Mouse (Mus musculus) ES-Bruce4 (cell line): Measurements from ENCODE around the gene Spaca1. TPM values are rescaled to one million over a fixed set of nuclear protein-coding genes. Genes with fewer than 3 reads are reported as not detected.
"Not testable (repeated sequence)": the region's sequence is repeated elsewhere in the genome, so short reads cannot be mapped to it uniquely, and the experiment has no call there.

Source experiments
- H3K27ac ChIP-seq: 2 replicates; pipeline ENCODE4 v1.5.1; 2012; ENCODE audit warnings: low read length, inconsistent platforms; ENCODE audit not compliant: insufficient read depth
- H3K27me3 ChIP-seq: 2 replicates; pipeline ENCODE4 v1.6.1; 2012; ENCODE audit warnings: mild to moderate bottlenecking, low read length, inconsistent platforms; ENCODE audit not compliant: control insufficient read depth, poor library complexity, insufficient read depth, severe bottlenecking
- H3K36me3 ChIP-seq: 2 replicates; pipeline ENCODE4 v1.6.1; 2012; ENCODE audit warnings: inconsistent platforms, mild to moderate bottlenecking, low read length, moderate library complexity; ENCODE audit not compliant: control insufficient read depth, poor library complexity, insufficient read depth, severe bottlenecking
- H3K4me1 ChIP-seq: one replicate; pipeline ENCODE4 v1.8.1; 2011; ENCODE audit warnings: low read length; ENCODE audit not compliant: control insufficient read depth, insufficient read depth
- H3K4me3 ChIP-seq: 2 replicates; pipeline ENCODE4 v1.5.1; 2011; ENCODE audit warnings: low read depth, mild to moderate bottlenecking, low read length
- H3K9ac ChIP-seq: 2 replicates; pipeline ENCODE4 v1.6.1; 2012; ENCODE audit warnings: low read depth, mild to moderate bottlenecking, inconsistent platforms; ENCODE audit not compliant: poor library complexity, severe bottlenecking
- H3K9me3 ChIP-seq: replicated peaks from 2 replicates; pipeline ENCODE4 v1.6.1; 2012; ENCODE audit warnings: mild to moderate bottlenecking, low read length, inconsistent platforms; ENCODE audit not compliant: control insufficient read depth, poor library complexity, insufficient read depth, severe bottlenecking
- CTCF ChIP-seq: IDR thresholded peaks from one replicate; pipeline ENCODE4 v1.8.1; 2011; ENCODE audit warnings: low read depth, low read length
- EP300 ChIP-seq: IDR thresholded peaks from 2 replicates; pipeline ENCODE4 v1.6.1; 2011; ENCODE audit warnings: low read depth, low read length; ENCODE audit not compliant: insufficient read depth
- POLR2A ChIP-seq: IDR thresholded peaks from one replicate; pipeline ENCODE4 v1.8.1; 2011; ENCODE audit warnings: low read length; ENCODE audit not compliant: insufficient read depth
- polyA plus RNA-seq: library from polyadenylated mRNA; stranded (reverse); fragments of >200 nt; gene quantifications from 2 replicates; pipeline ENCODE4 v1.2.4, GENCODE M21; 2011; ENCODE audit warnings: low read depth; ENCODE audit not compliant: missing spikeins, insufficient read depth, insufficient read length

The Spaca1 gene
- 0.52 TPM in 1 of 2 replicates, not detected in the other for polyA plus RNA-seq

DNA sequence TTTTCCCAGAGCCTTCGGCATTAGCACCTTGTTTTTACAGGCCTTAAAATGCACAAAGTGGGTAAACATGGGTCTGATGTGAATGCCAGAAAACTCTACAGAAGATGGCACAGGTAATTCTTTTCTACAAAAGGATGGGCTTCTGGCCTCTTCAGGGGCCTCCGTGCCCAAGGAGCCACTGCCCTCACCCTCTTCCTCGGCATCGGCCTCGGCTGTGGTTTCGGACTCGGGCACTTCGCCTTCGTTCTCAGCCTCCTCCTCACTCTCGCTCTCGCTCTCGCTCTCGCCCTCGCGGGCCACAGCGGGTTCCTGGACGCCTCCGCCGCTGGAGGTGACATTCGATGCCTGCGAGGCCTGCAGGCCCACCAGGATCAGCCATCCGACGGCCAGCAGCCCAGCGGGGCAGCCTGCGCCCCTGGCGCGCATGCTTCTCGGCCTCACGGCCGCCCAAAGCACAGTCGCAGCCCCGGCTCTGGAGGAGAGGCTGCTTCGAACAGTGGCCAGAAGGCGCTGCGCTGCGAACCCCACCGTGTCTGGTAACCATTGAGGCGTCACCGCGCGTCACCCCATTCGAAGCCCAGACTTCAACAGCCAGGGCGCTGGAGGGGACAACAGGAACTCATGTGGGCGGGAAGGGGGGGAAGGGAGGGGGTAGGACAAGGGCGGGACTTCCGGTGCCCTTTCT is at the start of gene Spaca1:
TSS of gene Spaca1 (minus strand) at position 621 of the 685 bp plus-strand sequence.
- TF ChIP-seq CTCF (no peak), POLR2A (no peak), EP300 (no peak)
- H3K9ac ChIP-seq, result peak within 1 kb of the TSS; percentile 7; the same call in 1 of the 2 replicates
- no peaks in the 10 kb centered on the region for H3K4me1 ChIP-seq
- H3K36me3 ChIP-seq, result no peaks in the 10 kb centered on the region
- H3K27me3 ChIP-seq, result 0 out of 2 replicates have a peak, but pooled peaks cover 2% of the 10 kb centered on the region
- peak within 1 kb of the TSS; percentile 20 for H3K4me3 ChIP-seq
- no peak within 1 kb of the TSS for H3K27ac ChIP-seq
- H3K9me3 ChIP-seq, result no peaks in the 10 kb centered on the region

DNA sequence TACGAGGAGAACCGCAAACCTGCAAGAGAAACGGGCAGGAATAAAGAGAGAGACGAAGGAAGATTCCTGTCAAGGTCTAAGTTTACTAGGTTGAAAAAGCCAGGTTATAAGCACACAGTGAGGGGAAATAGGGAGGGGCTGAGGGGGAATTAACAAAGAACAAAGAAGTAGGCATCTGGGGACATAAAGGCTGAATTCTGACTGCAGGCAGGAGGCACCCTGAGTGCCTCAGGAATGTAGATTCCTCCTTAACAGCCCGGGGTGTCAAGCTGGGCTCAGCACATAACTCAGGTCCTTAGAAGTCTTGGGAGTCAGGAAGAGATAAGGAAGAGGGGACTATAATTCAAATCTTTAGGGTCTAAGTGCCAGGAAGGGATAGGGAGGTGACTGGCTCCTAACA is 37.3 kb upstream of the Spaca1 start:
- not testable (repeated sequence) for H3K36me3 ChIP-seq, H3K9ac ChIP-seq, H3K4me3 ChIP-seq, H3K27ac ChIP-seq, H3K4me1 ChIP-seq, H3K27me3 ChIP-seq
- H3K9me3 ChIP-seq, result peaks cover 14% of the 10 kb centered on the region

DNA sequence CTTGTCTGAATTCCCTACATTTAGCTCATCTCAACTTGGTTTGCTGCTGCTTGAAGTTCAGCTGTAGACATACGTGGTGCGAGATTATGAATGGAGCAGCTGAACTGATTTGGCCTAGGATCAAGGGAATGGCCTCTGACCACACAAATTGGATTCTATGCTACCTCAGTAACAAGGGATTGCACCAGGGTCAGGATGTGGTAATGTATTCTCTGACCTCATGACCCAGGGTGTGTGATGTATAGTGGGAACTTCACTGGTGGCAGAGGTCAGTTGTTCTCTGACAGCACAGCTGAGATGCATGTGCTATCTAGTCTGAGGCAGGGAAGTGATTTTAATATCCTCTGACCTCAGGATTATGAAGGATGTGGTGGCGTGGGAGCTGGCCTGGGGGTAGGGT is 31.1 kb upstream of the Spaca1 start:
- no peaks in the 10 kb centered on the region for H3K27me3 ChIP-seq

DNA sequence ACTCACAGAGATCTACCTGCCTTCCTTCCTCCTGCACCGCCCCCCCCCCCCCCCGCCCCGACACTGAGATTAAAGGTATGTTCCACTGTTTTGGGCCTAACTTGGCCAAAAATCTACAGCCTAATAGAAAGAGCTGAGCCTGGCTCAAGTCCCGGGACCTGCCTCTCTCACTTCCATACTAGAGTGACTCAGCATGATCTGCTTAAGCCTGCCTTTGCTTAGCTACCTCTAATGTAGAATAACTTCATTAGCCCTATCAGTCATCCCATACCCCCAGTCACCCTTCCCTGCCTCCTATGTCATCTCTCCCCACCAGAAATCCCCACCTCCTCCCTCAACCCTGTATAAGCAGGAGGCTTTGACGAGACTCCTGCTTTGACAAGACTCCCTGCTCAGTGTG is 19.0 kb upstream of the Spaca1 start:
- H3K4me1 ChIP-seq, result no peaks in the 10 kb centered on the region
- TF ChIP-seq POLR2A (no peak), EP300 (no peak), CTCF (no peak)
- H3K36me3 ChIP-seq, result no peaks in the 10 kb centered on the region
- no peaks in the 10 kb centered on the region for H3K9me3 ChIP-seq
- H3K27me3 ChIP-seq, result no peaks in the 10 kb centered on the region
- H3K4me3 ChIP-seq, result no peak overlapping the region
- H3K9ac ChIP-seq, result no peak overlapping the region
- no peak overlapping the region for H3K27ac ChIP-seq

More for the DNA sequence above, 31.1 kb upstream of the Spaca1 start:
- no peak overlapping the region for H3K9ac ChIP-seq
- H3K27ac ChIP-seq, result no peak overlapping the region
- H3K4me3 ChIP-seq, result no peak overlapping the region
- no peak for TF ChIP-seq CTCF
- no peak for TF ChIP-seq POLR2A
- H3K4me1 ChIP-seq, result no peaks in the 10 kb centered on the region
- no peaks in the 10 kb centered on the region for H3K9me3 ChIP-seq
- no peaks in the 10 kb centered on the region for H3K36me3 ChIP-seq

DNA sequence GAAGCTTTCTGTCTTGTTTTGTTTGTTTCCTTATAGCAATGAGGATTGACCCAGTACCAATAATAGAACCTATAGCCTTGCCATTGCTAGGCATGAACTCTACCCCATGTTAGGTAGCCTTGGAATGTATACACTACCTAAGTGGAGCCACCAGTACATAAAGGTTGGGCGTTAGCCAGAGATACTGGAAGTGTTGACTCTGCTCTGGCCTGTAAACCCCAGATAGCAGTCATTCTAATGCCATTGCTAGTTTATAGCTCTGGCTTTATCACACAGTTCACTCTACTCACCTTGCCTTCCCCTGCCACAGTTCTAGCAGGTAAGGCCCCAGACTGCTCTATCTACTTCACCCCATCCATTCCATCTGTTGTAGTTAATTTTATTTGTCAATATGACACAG is 8.3 kb upstream of the Spaca1 start:
- Histone ChIP-seq H3K4me1 (no peaks in the 10 kb centered on the region), H3K27ac (no peak overlapping the region), H3K27me3 (no peaks in the 10 kb centered on the region), H3K36me3 (no peaks in the 10 kb centered on the region), H3K4me3 (no peak overlapping the region), H3K9ac (no peak overlapping the region), H3K9me3 (no peaks in the 10 kb centered on the region)
- no peak for TF ChIP-seq CTCF
- no peak for TF ChIP-seq POLR2A
- no peak for TF ChIP-seq EP300

DNA sequence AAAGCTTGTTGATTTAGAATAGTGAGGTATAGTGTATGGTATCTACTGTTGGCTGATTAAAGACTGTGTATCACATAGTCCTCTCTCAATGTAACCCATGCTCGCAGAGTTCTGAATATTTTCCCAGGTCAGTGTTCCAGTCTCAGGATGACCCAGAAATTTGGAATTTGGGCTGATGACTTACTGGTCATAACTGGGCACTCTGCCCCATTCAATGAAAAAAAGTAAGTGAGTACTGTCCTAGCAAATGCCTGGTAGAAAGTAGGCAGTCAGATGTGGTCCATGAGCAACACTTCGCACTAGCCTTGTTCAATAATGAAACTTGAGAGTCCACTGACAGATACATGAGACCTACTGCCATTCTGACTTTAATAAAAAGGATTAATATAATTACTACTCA is 23.2 kb downstream of the Spaca1 start:
- no peak for TF ChIP-seq POLR2A
- no peak for TF ChIP-seq CTCF
- no peak for TF ChIP-seq EP300
- no peaks in the 10 kb centered on the region for H3K27me3 ChIP-seq
- no peaks in the 10 kb centered on the region for H3K36me3 ChIP-seq
- no peak overlapping the region for H3K27ac ChIP-seq
- no peaks in the 10 kb centered on the region for H3K9me3 ChIP-seq
- H3K4me3 ChIP-seq, result no peak overlapping the region
- H3K9ac ChIP-seq, result no peak overlapping the region
- H3K4me1 ChIP-seq, result no peaks in the 10 kb centered on the region
